Mouse (Mus musculus) CH12.LX (cell line): ENCODE measurements around the gene Btn1a1. TPM values are rescaled to one million over a fixed set of nuclear protein-coding genes. Genes with fewer than 3 reads are reported as not detected.

Experiments used
- DNase-seq: peaks from one replicate; pipeline ENCODE4 v3.0.0-alpha.2; 2013; ENCODE audit errors: extremely low read depth
- H3K27ac ChIP-seq: 2 replicates; pipeline ENCODE4 v1.5.1; 2012; ENCODE audit warnings: low read depth, mild to moderate bottlenecking, control low read depth, moderate library complexity; ENCODE audit not compliant: insufficient read depth
- H3K27me3 ChIP-seq: replicated peaks from 2 replicates; pipeline ENCODE3; 2012; ENCODE audit warnings: inconsistent platforms
- H3K36me3 ChIP-seq, 2 experiments: replicated peaks in 1 of 2; 2 replicates each; pipeline versions ENCODE3 to v1.6.1; 2012; ENCODE audit warnings: inconsistent platforms in 1 of 2, low read length in 1 of 2, mild to moderate bottlenecking in 1 of 2, mixed read lengths in 1 of 2, moderate library complexity in 1 of 2; ENCODE audit not compliant: control insufficient read depth in 1 of 2, insufficient read depth in 1 of 2
- H3K4me1 ChIP-seq, 2 experiments: 2 replicates each; pipeline ENCODE4 v1.6.1; 2012; ENCODE audit warnings: inconsistent platforms in 1 of 2, moderate library complexity in 1 of 2; ENCODE audit not compliant: insufficient read depth in 2 of 2, control insufficient read depth in 1 of 2
- H3K4me2 ChIP-seq: 2 replicates; pipeline ENCODE4 v1.6.1; 2012; ENCODE audit warnings: low read depth, mild to moderate bottlenecking, control low read depth; ENCODE audit not compliant: poor library complexity, insufficient read depth, severe bottlenecking
- H3K4me3 ChIP-seq, 3 experiments: fragments of 150-350 bp in 1 of 3; sonication (generic) in 1 of 3; replicated peaks in 1 of 3; 2 replicates each; pipeline versions ENCODE3 to v1.5.1; 2011 to 2012; ENCODE audit warnings: low read depth in 2 of 3, low read length in 2 of 3, mild to moderate bottlenecking in 2 of 3, moderate library complexity in 2 of 3, control low read depth in 1 of 3, improper control_type of control experiment in 1 of 3, inconsistent platforms in 1 of 3, mixed read lengths in 1 of 3; ENCODE audit not compliant: poor library complexity in 1 of 3
- H3K79me2 ChIP-seq: replicated peaks from 2 replicates; pipeline ENCODE4 v1.6.1; 2012; ENCODE audit warnings: mild to moderate bottlenecking, moderate library complexity; ENCODE audit not compliant: control insufficient read depth, poor library complexity, insufficient read depth, severe bottlenecking; ENCODE audit errors: extremely low read depth
- H3K9ac ChIP-seq: 2 replicates; pipeline ENCODE4 v1.6.1; 2012; ENCODE audit warnings: low read depth, mild to moderate bottlenecking, control low read depth, moderate library complexity; ENCODE audit not compliant: insufficient read depth
- H3K9me3 ChIP-seq: replicated peaks from 2 replicates; pipeline ENCODE3; 2012; ENCODE audit warnings: low read length, inconsistent platforms, mixed read lengths
- ELF1 ChIP-seq: IDR thresholded peaks from 2 replicates; pipeline ENCODE4 v1.6.1; 2014; ENCODE audit warnings: low read depth, mild to moderate bottlenecking, inconsistent platforms, low read length, improper control_type of control experiment
- SMC3 ChIP-seq: IDR thresholded peaks from 2 replicates; pipeline ENCODE4 v1.6.1; 2011; ENCODE audit warnings: low read depth, low read length, improper control_type of control experiment
- UBTF ChIP-seq: IDR thresholded peaks from 2 replicates; pipeline ENCODE4 v1.6.1; 2012; ENCODE audit warnings: low read depth, mild to moderate bottlenecking, inconsistent platforms, low read length, improper control_type of control experiment, moderate library complexity
- dilution Hi-C: fragments of 300-500 bp; cut with MboI; formaldehyde crosslinking; loops from 2 replicates; pipeline ENCODE4 v1.14.3; 2020; ENCODE audit warnings: low sequenced_read_pairs; ENCODE audit not compliant: extremely low pct_unique_long_range_greater_than_20kb, extremely low pct_ligation_motif_present
- in situ Hi-C: fragments of 300-500 bp; cut with MboI; formaldehyde crosslinking; loops from 3 replicates; pipeline ENCODE4 v1.14.3; 2019; ENCODE audit warnings: low sequenced_read_pairs, low pct_ligation_motif_present, low pct_unique_long_range_greater_than_20kb, mixed read lengths
- polyA plus RNA-seq: library from polyadenylated mRNA; unstranded; fragments of >175 nt; gene quantifications from 2 replicates; pipeline ENCODE4 v1.2.1, GENCODE M21; 2012; ENCODE audit warnings: low read depth; ENCODE audit not compliant: insufficient read length
- total RNA-seq, 2 experiments: library from RNA; depleted of rRNA; stranded (reverse); fragments of 300-350 nt in 1 of 2; fragments of >200 nt in 1 of 2; gene quantifications; 2 replicates each; pipeline ENCODE4 v1.2.3; 2012 to 2014

The Btn1a1 gene
- total and polyA plus RNA-seq, 3 experiments, result 0.20 to 0.51 (median 0.21) TPM

GRCm38 (mm10) chr13:23410632-23411031 is 55.1 kb downstream of the Btn1a1 start:
- Histone ChIP-seq H3K79me2 (no peaks in the 10 kb centered on the region), H3K9ac (no peak overlapping the region), H3K27me3 (peaks cover 42% of the 10 kb centered on the region), H3K36me3 (peaks cover 0 to under 1% of the 10 kb centered on the region in 2 experiments), H3K4me3 (no peak overlapping the region), H3K27ac (no peak overlapping the region), H3K4me1 (peaks cover 0 to 8% of the 10 kb centered on the region in 2 experiments; a peak in 1 of 4 replicates), H3K4me2 (no peak overlapping the region), H3K9me3 (no peaks in the 10 kb centered on the region)
- no peak for DNase-seq
- in situ Hi-C loops (loop anchor here (5.0 kb wide), 1 partner anchor 118 kb away; no protein-coding TSS in a partner anchor), dilution Hi-C loops (no loop called here)
- TF ChIP-seq ELF1 (no peak), UBTF (no peak), SMC3 (no peak)

Other genes starting within 250 kb of the Btn1a1 start
Only the 20 nearest of the 26 such genes appear.
- 10.3 and 12.3 TPM in 2 replicates for gene Zfp322a, start 96.7 kb downstream of the Btn1a1 start, total RNA-seq (2012; rRNA removed)
- gene Zfp322a, start 96.7 kb downstream of the Btn1a1 start, total RNA-seq (2014; rRNA removed), result 17.7 and 20.0 TPM in 2 replicates
- gene Zfp322a, start 96.7 kb downstream of the Btn1a1 start, polyA plus RNA-seq, result 10.3 and 10.5 TPM in 2 replicates
- 10.1 and 13.1 TPM in 2 replicates for gene Abt1, start 42.0 kb downstream of the Btn1a1 start, total RNA-seq (2012; rRNA removed)
- 14.4 and 15.4 TPM in 2 replicates for gene Abt1, start 42.0 kb downstream of the Btn1a1 start, total RNA-seq (2014; rRNA removed)
- 11.7 and 12.9 TPM in 2 replicates for gene Abt1, start 42.0 kb downstream of the Btn1a1 start, polyA plus RNA-seq
- gene Btn2a2, start 23.0 kb upstream of the Btn1a1 start, total RNA-seq (2012; rRNA removed), result 1.1 and 1.3 TPM in 2 replicates
- 1.2 and 1.3 TPM in 2 replicates for gene Btn2a2, start 23.0 kb upstream of the Btn1a1 start, total RNA-seq (2014; rRNA removed)
- 2.1 and 2.8 TPM in 2 replicates for gene Btn2a2, start 23.0 kb upstream of the Btn1a1 start, polyA plus RNA-seq
- 4,350 and 4,957 TPM in 2 replicates for gene Hist1h4h, start 65.1 kb upstream of the Btn1a1 start, total RNA-seq (2012; rRNA removed)
- 14.0 and 19.4 TPM in 2 replicates for gene Hist1h4h, start 65.1 kb upstream of the Btn1a1 start, total RNA-seq (2014; rRNA removed)
- 3.4 and 5.5 TPM in 2 replicates for gene Hist1h4h, start 65.1 kb upstream of the Btn1a1 start, polyA plus RNA-seq
- gene Hist1h2af, start 68.0 kb upstream of the Btn1a1 start, total RNA-seq (2012; rRNA removed), result 824 and 932 TPM in 2 replicates
- gene Hist1h2af, start 68.0 kb upstream of the Btn1a1 start, total RNA-seq (2014; rRNA removed), result 45.2 and 57.1 TPM in 2 replicates
- 68.6 and 97.0 TPM in 2 replicates for gene Hist1h2af, start 68.0 kb upstream of the Btn1a1 start, polyA plus RNA-seq
- gene Hist1h3g, start 69.5 kb upstream of the Btn1a1 start, total RNA-seq (2012; rRNA removed), result 608 and 749 TPM in 2 replicates
- gene Hist1h3g, start 69.5 kb upstream of the Btn1a1 start, total RNA-seq (2014; rRNA removed), result 50.1 and 75.3 TPM in 2 replicates
- gene Hist1h3g, start 69.5 kb upstream of the Btn1a1 start, polyA plus RNA-seq, result 3.4 and 3.6 TPM in 2 replicates
- 261 and 290 TPM in 2 replicates for gene Hist1h2bh, start 77.5 kb upstream of the Btn1a1 start, total RNA-seq (2012; rRNA removed)
- 5.7 and 8.0 TPM in 2 replicates for gene Hist1h2bh, start 77.5 kb upstream of the Btn1a1 start, total RNA-seq (2014; rRNA removed)
- 0.56 and 0.77 TPM in 2 replicates for gene Hist1h2bh, start 77.5 kb upstream of the Btn1a1 start, polyA plus RNA-seq
- gene Hist1h3f, start 78.2 kb upstream of the Btn1a1 start, total RNA-seq (2012; rRNA removed), result 553 and 608 TPM in 2 replicates
- gene Hist1h3f, start 78.2 kb upstream of the Btn1a1 start, total RNA-seq (2014; rRNA removed), result 5.1 and 8.0 TPM in 2 replicates
- gene Hist1h3f, start 78.2 kb upstream of the Btn1a1 start, polyA plus RNA-seq, result 0.23 and 0.30 TPM in 2 replicates
- gene Hist1h4f, start 85.7 kb upstream of the Btn1a1 start, total RNA-seq (2012; rRNA removed), result 4,390 and 4,902 TPM in 2 replicates
- gene Hist1h4f, start 85.7 kb upstream of the Btn1a1 start, total RNA-seq (2014; rRNA removed), result 17.8 and 27.1 TPM in 2 replicates
- gene Hist1h4f, start 85.7 kb upstream of the Btn1a1 start, polyA plus RNA-seq, result 4.0 and 9.0 TPM in 2 replicates
- 112 and 132 TPM in 2 replicates for gene Hist1h1d, start 87.4 kb upstream of the Btn1a1 start, total RNA-seq (2012; rRNA removed)
- gene Hist1h1d, start 87.4 kb upstream of the Btn1a1 start, total RNA-seq (2014; rRNA removed), result 1.8 and 2.3 TPM in 2 replicates
- 0.11 and 0.14 TPM in 2 replicates for gene Hist1h1d, start 87.4 kb upstream of the Btn1a1 start, polyA plus RNA-seq
- 1,307 and 1,484 TPM in 2 replicates for gene Hist1h3e, start 96.5 kb upstream of the Btn1a1 start, total RNA-seq (2012; rRNA removed)
- 20.6 and 24.2 TPM in 2 replicates for gene Hist1h3e, start 96.5 kb upstream of the Btn1a1 start, total RNA-seq (2014; rRNA removed)
- 2.2 and 3.1 TPM in 2 replicates for gene Hist1h3e, start 96.5 kb upstream of the Btn1a1 start, polyA plus RNA-seq
- gene Hist1h2ae, start 105.3 kb upstream of the Btn1a1 start, total RNA-seq (2012; rRNA removed), result 648 and 652 TPM in 2 replicates
- 13.4 and 16.3 TPM in 2 replicates for gene Hist1h2ae, start 105.3 kb upstream of the Btn1a1 start, total RNA-seq (2014; rRNA removed)
- gene Hist1h2ae, start 105.3 kb upstream of the Btn1a1 start, polyA plus RNA-seq, result 1.4 and 3.5 TPM in 2 replicates
- gene Hist1h2bg, start 105.5 kb upstream of the Btn1a1 start, total RNA-seq (2012; rRNA removed), result 2,765 and 3,252 TPM in 2 replicates
- 118 and 136 TPM in 2 replicates for gene Hist1h2bg, start 105.5 kb upstream of the Btn1a1 start, total RNA-seq (2014; rRNA removed)
- gene Hist1h2bg, start 105.5 kb upstream of the Btn1a1 start, polyA plus RNA-seq, result 9.1 and 9.4 TPM in 2 replicates
- 1,243 and 1,273 TPM in 2 replicates for gene Hist1h2bf, start 108.3 kb upstream of the Btn1a1 start, total RNA-seq (2012; rRNA removed)
- 28.3 and 50.8 TPM in 2 replicates for gene Hist1h2bf, start 108.3 kb upstream of the Btn1a1 start, total RNA-seq (2014; rRNA removed)
- 1.7 TPM in 1 of 2 replicates, not detected in the other for gene Hist1h2bf, start 108.3 kb upstream of the Btn1a1 start, polyA plus RNA-seq
- 744 and 796 TPM in 2 replicates for gene Hist1h2ad, start 108.5 kb upstream of the Btn1a1 start, total RNA-seq (2012; rRNA removed)
- gene Hist1h2ad, start 108.5 kb upstream of the Btn1a1 start, total RNA-seq (2014; rRNA removed), result 9.1 and 13.2 TPM in 2 replicates
- 0.53 TPM in 1 of 2 replicates, not detected in the other for gene Hist1h2ad, start 108.5 kb upstream of the Btn1a1 start, polyA plus RNA-seq
- gene Hist1h3d, start 109.9 kb upstream of the Btn1a1 start, total RNA-seq (2012; rRNA removed), result 164 and 182 TPM in 2 replicates
- gene Hist1h3d, start 109.9 kb upstream of the Btn1a1 start, total RNA-seq (2014; rRNA removed), result 10.3 and 13.5 TPM in 2 replicates
- 0.65 and 0.94 TPM in 2 replicates for gene Hist1h3d, start 109.9 kb upstream of the Btn1a1 start, polyA plus RNA-seq
- gene Hist1h4d, start 115.7 kb upstream of the Btn1a1 start, total RNA-seq (2012; rRNA removed), result 1,558 and 1,831 TPM in 2 replicates
- gene Hist1h4d, start 115.7 kb upstream of the Btn1a1 start, total RNA-seq (2014; rRNA removed), result 13.8 and 27.7 TPM in 2 replicates
- gene Hist1h4d, start 115.7 kb upstream of the Btn1a1 start, polyA plus RNA-seq, result 2.4 and 6.7 TPM in 2 replicates
- 268 and 282 TPM in 2 replicates for gene Hist1h2be, start 155.2 kb upstream of the Btn1a1 start, total RNA-seq (2012; rRNA removed)
- 3.4 and 4.7 TPM in 2 replicates for gene Hist1h2be, start 155.2 kb upstream of the Btn1a1 start, total RNA-seq (2014; rRNA removed)
- 0.57 and 0.70 TPM in 2 replicates for gene Hist1h2be, start 155.2 kb upstream of the Btn1a1 start, polyA plus RNA-seq
- gene Hist1h1e, start 156.7 kb upstream of the Btn1a1 start, total RNA-seq (2012; rRNA removed), result 486 and 504 TPM in 2 replicates
- gene Hist1h1e, start 156.7 kb upstream of the Btn1a1 start, total RNA-seq (2014; rRNA removed), result 12.2 and 18.3 TPM in 2 replicates
- gene Hist1h1e, start 156.7 kb upstream of the Btn1a1 start, polyA plus RNA-seq, result 1.5 and 1.9 TPM in 2 replicates
- 114 and 122 TPM in 2 replicates for gene Hist1h2ac, start 218.0 kb upstream of the Btn1a1 start, total RNA-seq (2012; rRNA removed)
- 0.96 and 0.97 TPM in 2 replicates for gene Hist1h2ac, start 218.0 kb upstream of the Btn1a1 start, total RNA-seq (2014; rRNA removed)
- gene Hist1h2ac, start 218.0 kb upstream of the Btn1a1 start, polyA plus RNA-seq, result 0.14 TPM in 1 of 2 replicates, not detected in the other